Mouse (Mus musculus): Measurements from ENCODE around the gene Pde4dip. TPM values are rescaled to one million over a fixed set of nuclear protein-coding genes. Genes with fewer than 3 reads are reported as not detected.

Pde4dip gene
- total RNA-seq, 2 experiments from 2014 or later = 1,706 to 1,771 TPM

DNA sequence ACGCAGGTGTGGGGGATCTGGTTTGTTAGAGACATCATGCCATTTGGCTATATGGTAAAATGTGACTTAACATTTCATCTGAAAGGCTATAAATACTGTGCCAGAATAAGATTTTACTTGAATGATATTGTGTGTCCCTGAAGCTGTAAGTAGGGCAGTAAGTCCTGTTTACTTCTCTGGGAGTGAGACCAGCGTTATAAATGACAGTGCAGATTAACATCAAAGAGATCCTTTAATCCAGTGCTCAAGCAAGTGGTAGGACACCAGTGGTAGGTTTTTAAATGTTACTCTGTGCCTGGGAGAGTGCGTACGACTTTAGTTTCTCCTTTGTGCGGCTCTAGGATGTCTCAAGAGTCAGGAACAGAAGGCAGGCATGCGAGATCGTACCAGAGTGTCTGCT, 22.6 kb upstream of the Pde4dip start:
- intact Hi-C loops (cut with DNase I) = no loop called here
- no peak for DNase-seq

DNA sequence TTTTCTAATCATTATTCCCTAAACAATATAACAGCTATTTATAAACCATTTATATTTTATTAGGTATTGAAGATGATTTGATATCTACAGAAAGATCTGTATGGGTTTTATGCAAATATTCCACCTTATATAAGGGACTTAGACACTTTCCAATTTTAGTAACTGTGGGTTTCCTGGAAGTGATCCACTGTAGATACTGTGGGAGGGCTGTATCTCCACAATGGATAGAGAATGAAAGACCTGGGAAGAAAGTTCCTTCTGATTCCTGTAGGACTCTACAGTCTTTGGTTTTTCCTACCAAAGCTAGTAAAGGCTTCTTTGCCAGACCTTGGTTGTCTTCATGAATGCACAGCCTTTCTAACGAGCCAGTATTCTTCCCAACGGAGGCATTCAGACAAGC, 21.2 kb upstream of the Pde4dip start:
- intact Hi-C loops (cut with DNase I) = no loop called here
- DNase-seq = no peak

DNA sequence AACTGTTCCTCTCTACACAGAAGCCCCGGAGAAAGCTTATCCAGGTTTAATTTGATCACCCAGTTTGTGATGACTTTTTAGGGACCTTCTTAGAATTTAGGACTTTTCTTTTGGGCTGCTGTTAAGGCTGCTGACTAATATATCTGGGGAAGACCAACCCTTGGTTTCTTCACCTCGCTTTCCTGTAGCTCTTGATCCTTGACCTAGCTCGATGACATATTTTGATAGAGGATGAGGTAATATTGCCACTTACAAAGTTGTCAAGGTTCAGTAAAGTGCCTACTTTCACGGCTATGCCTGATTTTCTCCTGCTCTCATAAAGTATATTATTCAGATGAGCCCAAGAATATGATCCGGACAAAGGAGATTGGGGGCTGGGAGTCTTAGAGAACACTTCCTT, 13.1 kb upstream of the Pde4dip start:
- intact Hi-C loops (cut with DNase I) = no loop called here
- no peak for DNase-seq

DNA sequence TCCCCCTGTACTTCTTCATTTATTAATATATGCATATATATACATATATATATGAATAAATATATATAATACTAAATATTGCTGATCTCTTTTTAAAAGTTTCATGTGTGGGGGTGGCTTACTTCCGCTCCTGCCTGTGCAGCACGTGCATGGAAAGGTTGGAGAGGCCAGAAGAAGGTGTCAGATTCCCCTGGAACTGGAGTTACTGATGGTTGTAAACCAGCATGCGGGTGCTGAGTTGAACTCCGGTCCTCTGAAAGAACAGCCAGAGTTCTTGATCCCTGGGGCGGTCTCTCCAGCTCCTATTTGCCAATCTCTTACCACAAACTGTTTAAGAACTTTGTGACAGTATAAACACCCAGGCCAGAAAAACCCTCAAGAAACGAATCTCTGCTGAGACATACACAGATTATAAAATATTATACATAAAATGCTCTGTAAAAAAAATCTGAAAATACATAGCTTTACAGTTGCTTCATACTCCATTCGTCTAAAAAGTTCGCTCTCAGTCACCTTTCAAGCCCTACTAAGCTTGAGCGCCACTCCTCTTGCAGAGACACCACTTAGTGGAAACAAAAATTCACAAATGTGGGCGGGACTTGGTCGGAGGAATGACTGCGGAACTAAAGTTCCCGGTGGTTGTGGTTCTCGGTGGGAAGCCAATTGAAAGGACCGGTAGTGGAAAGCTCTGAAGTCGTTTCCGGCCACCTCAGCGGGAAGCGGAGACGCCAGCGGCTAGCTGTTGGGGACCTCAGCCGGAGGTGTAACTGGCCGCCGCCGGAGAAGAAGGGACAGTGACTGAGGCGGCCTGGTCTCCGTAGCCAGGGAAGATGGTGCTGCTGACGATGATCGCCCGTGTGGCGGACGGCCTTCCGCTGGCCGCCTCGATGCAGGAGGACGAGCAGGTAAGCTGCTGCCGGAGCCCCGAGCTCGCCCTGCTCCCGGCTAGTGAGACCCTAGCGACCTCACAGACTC, 12.3 kb upstream of the Pde4dip start, which contains the start of gene Sec22b:
TSS of gene Sec22b (plus strand) at position 675 of the 975 bp plus-strand sequence.
- peak; percentile 88 to 91 for DNase-seq
- intact Hi-C loops (cut with DNase I) = no loop called here

DNA sequence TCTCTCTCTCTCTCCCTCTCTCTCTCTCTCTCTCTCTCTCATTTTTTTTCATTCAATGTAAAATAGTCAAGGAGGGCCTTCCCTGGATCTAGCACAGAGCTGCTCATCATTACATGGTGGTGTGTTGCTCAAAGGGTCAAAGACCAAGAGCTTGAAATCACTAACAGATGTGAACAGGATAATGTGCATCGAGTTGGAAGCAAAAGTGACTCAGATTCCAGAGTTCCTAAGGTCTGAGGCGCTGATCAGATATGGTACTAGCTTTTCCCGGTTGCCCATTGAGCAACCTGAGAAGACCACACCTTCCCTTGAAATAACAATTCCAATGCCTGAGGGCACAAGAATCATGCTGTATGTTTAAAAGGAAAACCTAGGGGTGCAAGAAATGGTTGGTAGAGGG, 9.9 kb upstream of the Pde4dip start:
- no peak for DNase-seq
- intact Hi-C loops (cut with DNase I) = no loop called here

DNA sequence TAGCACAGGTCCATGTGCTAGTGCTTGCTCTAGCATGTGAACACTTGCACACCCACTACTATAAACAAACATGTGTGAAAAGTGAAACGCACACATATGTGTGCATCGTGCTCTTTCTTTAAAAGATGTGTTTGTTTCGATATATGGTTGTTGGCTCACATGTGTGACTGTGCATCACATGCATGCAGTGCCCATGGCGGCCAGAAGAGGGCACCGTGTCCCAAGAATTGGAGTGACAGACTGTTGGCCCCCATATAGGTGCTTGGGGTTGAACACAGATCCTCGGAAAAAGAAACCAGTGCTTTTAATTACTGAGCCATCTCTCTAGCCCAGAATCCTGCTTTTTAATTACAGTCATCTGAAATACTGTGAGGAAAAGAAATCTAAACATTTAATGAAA, 6.2 kb upstream of the Pde4dip start:
- peak in 1 of 2 experiments; percentile 21 for DNase-seq
- intact Hi-C loops (cut with DNase I) = no loop called here

DNA sequence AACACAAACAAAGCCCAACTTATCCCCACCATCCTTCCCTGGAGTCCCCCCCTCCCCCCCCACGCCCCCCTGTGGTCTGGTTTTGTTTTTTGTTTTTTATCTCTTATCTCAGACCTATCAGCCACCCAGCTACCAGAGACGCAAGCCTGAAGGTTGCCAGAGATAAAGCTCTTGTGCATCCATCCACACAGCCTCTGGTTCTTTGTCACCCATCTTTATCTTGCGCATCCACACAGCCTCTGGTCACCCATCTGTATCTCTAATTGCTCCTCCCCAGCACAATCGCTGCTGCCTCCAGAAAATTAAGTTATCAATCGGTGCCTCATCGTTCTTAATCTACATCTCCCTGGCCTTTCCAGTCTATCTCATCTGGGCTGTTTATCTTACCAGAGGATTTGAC, 1.7 kb upstream of the Pde4dip start:
- DNase-seq = no peak
- intact Hi-C loops (cut with DNase I) = no loop called here

DNA sequence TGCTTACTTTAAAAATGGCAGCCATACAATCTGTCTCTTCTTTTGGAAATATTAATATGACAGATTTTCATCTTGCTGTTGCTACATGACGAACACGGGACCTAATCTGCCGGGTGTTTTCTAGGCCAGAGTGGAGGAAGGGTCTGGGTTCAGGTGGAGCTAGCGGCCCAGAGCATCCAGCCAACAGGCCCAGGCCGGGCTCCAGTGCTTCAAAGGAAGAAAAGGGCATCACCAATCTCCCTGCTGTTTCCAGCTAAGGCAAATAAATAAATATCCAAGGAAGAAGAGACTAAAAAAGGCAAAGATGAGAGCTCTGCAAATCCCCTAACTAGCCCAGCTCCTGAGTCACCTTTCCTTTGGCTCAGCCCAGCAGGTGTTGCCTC, 731 bp downstream of the Pde4dip start:
- DNase-seq = no peak
- intact Hi-C loops (cut with DNase I) = no loop called here

DNA sequence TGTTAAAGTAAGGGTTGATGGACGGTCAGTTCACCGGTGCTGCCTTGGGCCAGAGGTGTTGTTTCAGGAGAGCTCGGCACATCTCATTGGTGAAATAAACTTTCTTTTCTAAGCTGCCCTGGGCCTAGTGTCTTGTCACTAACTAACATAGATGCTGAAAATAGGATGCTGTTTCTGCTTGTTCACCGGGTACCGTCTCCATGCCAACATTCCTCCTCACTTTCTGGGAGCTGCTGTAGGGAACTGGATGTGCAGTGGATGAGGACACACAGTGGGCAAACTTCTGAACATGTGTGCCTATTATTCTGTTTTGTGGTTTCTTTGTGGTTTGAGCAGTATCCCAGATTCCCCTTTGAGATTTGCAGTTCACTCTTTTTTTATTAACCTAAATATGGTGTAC, 6.9 kb downstream of the Pde4dip start:
- intact Hi-C loops (cut with DNase I) = no loop called here
- DNase-seq = no peak

DNA sequence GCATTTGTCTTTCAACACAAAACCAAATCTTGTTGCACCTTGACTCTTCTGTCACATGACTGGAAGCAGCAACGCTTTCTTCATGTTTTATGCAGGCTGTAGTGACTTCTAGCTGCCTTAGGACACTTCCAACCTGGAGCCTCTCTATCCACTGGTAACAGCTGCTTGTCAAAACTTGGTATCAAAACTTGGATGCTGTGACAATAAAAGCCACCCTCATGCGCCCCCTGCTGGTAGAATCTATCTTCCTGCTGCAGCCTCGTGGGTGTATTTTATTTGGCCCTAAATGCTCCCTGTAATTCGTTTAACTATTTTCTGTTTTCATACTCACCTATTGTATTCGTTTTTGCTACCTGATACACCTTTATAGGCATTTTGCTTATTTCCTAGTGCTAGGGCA, 9.3 kb downstream of the Pde4dip start:
- intact Hi-C loops (cut with DNase I) = loop anchor here (1.0 to 10.0 kb wide), 4 partner anchors 37 to 264 kb away; partner anchors contain the start of gene Chd1l
- DNase-seq = peak; percentile 77 to 89

DNA sequence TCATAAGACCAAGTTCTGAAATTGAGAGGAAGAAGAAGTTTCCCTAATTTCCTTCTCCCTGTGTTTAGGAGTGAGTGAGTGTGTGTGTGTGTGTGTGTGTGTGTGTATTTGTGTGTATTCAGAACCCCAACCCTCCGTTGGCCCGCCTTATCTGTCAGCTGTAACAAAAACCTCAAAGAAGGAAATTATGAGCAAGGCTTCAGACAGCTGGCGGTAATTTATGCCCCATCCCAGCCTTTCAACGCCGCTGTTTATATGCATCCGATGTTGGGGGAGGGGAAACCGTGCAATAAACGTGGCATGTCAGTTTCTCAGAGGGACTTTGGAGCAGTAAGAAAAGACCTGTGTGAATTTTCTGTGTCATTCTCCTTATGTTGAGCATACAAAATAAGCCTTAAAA, 12.2 kb downstream of the Pde4dip start:
- intact Hi-C loops (cut with DNase I) = loop anchor here (5.0 to 10.0 kb wide), 3 partner anchors 34 to 261 kb away; partner anchors contain the start of gene Chd1l

DNA sequence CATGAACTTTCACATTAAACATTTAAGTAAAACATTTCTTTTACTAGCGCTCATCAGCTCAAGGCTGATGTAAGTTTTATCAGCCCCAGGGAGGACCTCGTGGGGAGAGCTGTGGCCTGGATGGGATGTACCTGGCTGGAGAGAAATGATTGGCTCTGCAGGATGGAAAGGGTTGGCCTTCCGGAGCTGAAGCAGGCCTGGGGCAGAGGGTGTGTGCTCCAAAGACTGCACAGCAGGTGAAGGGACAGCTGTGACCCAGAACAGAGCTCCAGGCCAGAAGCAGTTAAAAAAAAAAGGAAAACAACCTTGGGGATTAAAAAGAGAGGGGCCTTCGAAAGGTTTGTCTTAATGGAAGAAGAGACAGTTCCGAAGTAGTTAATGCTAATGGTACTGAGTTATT, 13.7 kb downstream of the Pde4dip start:
- intact Hi-C loops (cut with DNase I) = loop anchor here (5.0 to 10.0 kb wide), 3 partner anchors 32 to 260 kb away; partner anchors contain the start of gene Chd1l
- DNase-seq = no peak

More for the DNA sequence above, 12.2 kb downstream of the Pde4dip start:
- no peak for DNase-seq

DNA sequence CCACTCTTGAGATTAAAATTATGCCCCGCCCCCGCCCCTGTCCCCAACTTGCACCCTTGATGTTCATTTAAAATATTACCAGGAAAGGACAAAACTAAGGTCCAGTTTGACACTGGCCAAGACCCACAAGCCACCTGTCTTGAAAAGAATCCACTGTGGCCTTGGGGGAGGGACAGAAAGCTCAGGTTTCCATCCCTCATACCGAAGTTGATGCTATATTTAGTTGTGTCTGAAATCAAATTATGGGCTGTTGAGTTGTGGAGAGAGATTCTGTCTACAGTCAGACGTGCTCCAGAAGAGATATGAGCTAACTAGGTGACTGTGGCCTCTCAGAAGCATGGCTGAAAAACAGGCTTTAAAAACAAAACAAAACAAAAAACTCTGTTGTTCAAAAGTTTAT, 18.8 kb downstream of the Pde4dip start:
- intact Hi-C loops (cut with DNase I) = loop anchor here (5.0 to 10.0 kb wide), 2 partner anchors 47 to 255 kb away; partner anchors contain the start of gene Chd1l
- peak in 1 of 2 experiments; percentile 36 for DNase-seq

DNA sequence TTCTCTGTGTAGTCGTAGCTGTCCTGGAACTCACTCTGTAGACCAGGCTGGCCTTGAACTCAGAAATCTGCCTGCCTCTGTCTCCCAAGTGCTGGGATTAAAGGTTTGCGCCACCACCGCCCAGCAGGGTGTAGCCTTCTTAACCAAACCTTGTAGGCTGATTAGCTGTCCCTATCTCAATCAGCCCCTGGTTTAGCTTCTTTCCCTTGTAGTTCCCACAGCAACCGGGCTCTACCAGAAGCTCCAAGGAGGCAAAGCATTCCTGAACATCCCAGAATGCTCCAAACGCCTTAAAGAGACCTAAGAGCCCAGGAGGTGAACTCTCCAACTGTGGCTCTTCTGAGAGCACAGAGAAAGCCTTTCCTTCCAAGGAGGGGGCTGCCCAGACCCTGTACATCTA, 19.8 kb downstream of the Pde4dip start:
- intact Hi-C loops (cut with DNase I) = loop anchor here (5.0 kb wide), 1 partner anchor 46 kb away; no protein-coding TSS in a partner anchor
- peak in 1 of 2 experiments; percentile 6 for DNase-seq

DNA sequence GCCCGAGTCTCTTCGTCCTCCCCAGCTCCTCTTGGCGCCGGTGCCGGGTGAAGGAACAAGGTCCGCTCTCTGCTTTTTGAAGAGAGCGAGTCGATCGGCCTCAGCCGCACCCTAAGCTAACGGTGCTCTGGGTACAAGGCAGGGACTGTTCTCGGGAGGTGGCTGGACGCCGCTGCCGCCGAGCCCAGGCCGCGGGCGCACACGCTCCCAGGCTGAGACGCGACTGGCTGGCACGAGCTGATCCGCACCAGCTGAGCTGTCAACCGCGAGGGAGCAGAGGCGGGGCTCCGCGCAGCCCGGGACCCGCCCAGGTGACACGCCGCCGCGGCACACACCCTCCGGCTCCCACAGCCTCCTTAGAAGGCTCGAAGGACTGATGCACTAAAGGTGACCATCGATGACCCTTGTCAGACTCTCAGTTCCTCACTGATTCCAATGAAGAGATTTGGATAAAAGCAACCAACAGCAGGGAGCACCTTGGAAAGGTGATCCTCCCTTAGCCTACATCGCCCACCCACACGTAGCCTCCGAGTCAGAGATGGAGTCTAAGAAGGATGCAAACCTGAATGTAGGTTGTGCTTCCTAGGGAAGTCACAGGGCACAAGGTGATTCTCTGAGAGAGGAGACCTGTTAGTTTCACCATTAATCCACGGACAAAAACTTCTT, 20.4 kb downstream of the Pde4dip start:
- intact Hi-C loops (cut with DNase I) = loop anchor here (5.0 kb wide), 1 partner anchor 46 kb away; no protein-coding TSS in a partner anchor

DNA sequence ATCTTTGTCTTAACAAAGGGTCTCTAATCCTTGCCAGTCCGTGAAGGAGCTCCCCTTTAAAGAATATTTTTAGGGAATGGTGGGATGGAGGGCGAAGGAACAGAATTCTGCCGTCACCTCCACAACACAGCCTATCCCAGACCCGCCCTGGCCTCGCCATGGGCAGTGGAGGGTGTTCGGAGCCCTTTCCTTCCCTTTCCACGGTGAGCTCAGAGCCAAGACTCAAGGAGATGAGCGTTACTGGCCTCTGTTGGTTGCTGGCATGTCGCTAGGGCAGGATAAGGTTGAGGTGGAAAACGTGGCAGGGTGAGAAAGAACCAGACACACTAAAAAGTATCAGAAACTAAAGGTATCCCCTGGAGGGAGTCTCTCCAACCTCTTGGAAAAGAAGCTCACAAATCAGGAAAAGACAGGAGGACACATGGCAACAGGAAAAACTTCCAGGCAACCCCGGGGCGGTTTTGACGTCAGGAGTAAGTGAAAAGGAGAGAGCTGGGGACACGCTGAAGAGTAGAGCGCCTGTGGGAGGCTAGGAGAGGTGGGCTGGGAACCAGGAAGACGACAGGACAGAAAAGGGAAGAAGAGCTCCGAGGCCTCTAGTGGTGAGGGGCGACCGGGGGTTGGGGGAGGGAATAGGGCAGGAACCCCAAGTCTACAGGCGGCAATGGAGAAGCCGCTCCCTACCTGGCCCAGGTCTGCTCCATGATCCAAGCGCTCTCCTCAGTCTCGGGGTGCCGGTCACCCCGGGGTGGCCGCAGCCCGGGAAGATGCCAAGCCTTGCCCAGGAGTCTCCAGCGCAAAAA, 21.1 kb downstream of the Pde4dip start:
- DNase-seq = peak in 1 of 2 experiments; percentile 7
- intact Hi-C loops (cut with DNase I) = loop anchor here (5.0 kb wide), 1 partner anchor 45 kb away; no protein-coding TSS in a partner anchor

More for the DNA sequence above, 20.4 kb downstream of the Pde4dip start:
- DNase-seq = peak; percentile 74 to 80

DNA sequence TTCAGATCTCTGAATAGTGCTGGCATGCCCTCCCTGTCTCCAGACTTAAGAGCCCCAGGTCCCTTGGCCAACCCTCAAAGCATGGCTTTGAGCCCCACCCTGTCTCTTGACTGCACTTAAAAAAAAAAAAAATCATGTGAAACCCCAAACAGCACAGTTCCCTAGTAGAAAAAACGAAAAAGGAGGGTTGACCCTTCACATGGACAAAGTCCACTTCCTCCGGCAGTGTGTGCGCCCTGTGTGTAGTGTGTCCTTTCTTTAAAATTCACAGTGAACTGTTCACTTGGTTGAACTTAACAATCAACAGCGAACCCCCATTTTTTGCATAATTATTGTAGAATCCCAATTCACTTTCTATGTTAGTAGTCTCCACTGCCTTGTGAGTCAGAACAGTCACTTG, 21.8 kb downstream of the Pde4dip start:
- no peak for DNase-seq
- intact Hi-C loops (cut with DNase I) = loop anchor here (5.0 kb wide), 1 partner anchor 44 kb away; no protein-coding TSS in a partner anchor

DNA sequence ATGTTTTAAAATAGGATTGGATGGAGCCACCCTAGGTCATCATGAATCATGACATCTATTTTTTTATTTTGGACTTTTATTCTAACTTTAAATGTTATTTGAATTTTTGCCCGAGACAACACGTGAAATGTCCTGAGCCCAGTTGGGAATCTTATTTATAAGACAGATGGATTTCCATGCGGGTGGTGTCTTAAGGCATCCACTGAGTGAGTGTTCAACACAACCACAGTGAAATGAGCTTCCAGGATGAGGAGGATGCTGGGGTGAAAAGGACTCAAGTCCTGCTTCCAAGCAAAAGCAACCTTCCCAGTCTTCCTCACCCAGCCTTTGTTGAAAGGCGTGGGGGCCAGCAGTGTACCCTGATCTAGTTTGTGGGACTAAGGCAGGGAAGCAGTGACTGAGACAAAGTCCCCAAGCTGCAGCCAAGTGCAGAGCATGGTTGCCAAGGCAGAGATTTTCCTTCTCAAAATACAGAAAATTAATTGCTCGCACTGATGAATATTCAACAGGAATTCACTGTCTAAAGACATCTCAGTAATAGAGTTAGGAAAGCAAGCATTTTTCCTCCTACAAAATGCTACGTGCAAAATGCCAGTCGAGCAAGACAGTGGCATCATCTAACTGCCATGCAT, 27.6 kb downstream of the Pde4dip start:
- DNase-seq = no peak
- intact Hi-C loops (cut with DNase I) = no loop called here

DNA sequence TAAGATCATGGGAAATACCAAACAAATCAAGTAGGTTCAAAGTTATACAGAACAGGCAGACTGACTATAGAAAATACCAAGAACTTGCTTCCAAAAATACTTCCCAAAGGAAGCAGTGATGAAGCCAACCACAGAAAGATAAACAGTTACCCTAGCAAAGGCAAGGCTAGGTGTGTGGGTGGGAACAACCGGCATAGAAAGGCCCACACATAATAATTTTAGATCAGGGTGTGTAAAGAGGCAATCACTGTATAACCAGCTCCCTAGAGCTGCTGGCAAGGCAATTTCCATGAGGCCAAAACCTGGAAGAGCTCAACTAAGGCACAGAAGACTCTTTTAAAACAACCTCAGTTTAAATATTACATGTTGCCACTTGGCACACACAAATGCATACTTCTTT, 29.1 kb downstream of the Pde4dip start:
- intact Hi-C loops (cut with DNase I) = no loop called here
- no peak for DNase-seq
